In the genomic region with DNA sequence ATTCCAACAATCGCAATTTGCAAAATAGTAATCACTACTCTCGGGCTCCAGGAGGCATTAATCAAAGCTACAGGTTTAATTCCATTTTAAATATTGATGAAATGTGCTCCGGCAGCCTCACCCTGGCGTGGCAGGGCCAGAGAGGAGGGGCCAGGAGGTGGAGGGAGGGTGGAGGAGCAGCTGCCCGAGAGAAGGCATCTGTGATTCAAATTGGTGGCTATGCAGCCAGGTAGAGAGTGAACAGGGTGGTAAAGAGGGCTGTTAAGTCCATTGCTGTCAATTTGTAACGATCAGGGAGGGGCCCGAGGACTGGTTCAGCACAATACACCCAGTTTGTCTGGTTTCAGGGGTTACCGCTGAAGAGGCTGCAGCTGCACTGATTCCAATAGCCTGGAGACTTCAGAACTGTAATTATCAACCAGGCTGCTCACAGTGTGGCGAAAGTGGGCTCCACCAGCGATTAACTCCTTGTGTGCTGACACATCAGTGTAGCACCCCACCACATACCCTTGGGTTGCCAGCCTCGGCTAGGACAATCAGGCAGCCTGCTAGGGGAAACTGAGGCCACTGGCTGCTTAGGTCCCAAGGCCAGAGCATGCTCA, we compare ENCODE assay signal across 14 mouse cellular contexts. TPM values are rescaled to one million over a fixed set of nuclear protein-coding genes. Genes with fewer than 3 reads are reported as not detected.
A peak's percentile ranks its signal among the peaks of the same experiment; 100 is the strongest.
DNase-seq lines count a peak whose midpoint lies in the region; ATAC-seq and TF ChIP-seq lines count a peak whose summit lies in the region.
"Had no signal": no experiment of that assay in that cellular context is flagged by ENCODE, and none has a peak within 500 bp of the region (broad histone marks: within the 10 kb centered on the region; RNA-seq: fewer than 3 reads in every experiment).

No protein-coding gene starts in this region.

- intact Hi-C loops in left cerebral cortex, postnatal 14 days (cut with DNase I) = no loop called here

- no peak for DNase-seq in forebrain, embryonic 11.5 days (ENCODE audit: low spot score)
- DNase-seq in forebrain, embryonic 10.5 days (ENCODE audit: extremely low spot score, low spot score) = no peak
- peak; percentile 76 for DNase-seq in brain, embryonic 14.5 days (ENCODE audit: low read depth)
- DNase-seq in adrenal gland, postnatal 36 days = no peak
- DNase-seq in urinary bladder, postnatal 10 days (ENCODE audit: low spot score) = no peak
- DNase-seq in left cerebral cortex, postnatal 14 days (ENCODE audit: low spot score in 2 of 2) = no peak
- DNase-seq: adrenal gland, adult 8-10 months; cerebellum, adult 2 months; gastrocnemius, postnatal 25 days; heart, postnatal 14 days; kidney, postnatal 36 days; lung, postnatal 14 days had no signal

- H3K36me3 ChIP-seq in forebrain, embryonic 11.5 days (ENCODE audit: control insufficient read depth, insufficient read depth, low read length) = no peaks in the 10 kb centered on the region
- H3K36me3 ChIP-seq in forebrain, embryonic 10.5 days (replicated peaks) = no peaks in the 10 kb centered on the region
- H3K36me3 ChIP-seq in hindbrain, embryonic 13.5 days = no peaks in the 10 kb centered on the region
- no peaks in the 10 kb centered on the region for H3K36me3 ChIP-seq in midbrain, embryonic 15.5 days (replicated peaks)

- no peaks in the 10 kb centered on the region for H3K27me3 ChIP-seq in forebrain, embryonic 11.5 days (ENCODE audit: control insufficient read depth, insufficient read depth, low read length)
- H3K27me3 ChIP-seq in forebrain, embryonic 10.5 days (ENCODE audit: poor library complexity, severe bottlenecking) = peaks cover 21% of the 10 kb centered on the region
- H3K27me3 ChIP-seq in hindbrain, embryonic 13.5 days = 0 out of 2 replicates have a peak, but pooled peaks cover 8% of the 10 kb centered on the region
- no peaks in the 10 kb centered on the region for H3K27me3 ChIP-seq in midbrain, embryonic 15.5 days (replicated peaks)

- H3K9me3 ChIP-seq in forebrain, embryonic 11.5 days (ENCODE audit: control insufficient read depth, low read length) = no peaks in the 10 kb centered on the region
- no peaks in the 10 kb centered on the region for H3K9me3 ChIP-seq in forebrain, embryonic 10.5 days
- no peaks in the 10 kb centered on the region for H3K9me3 ChIP-seq in hindbrain, embryonic 13.5 days
- no peaks in the 10 kb centered on the region for H3K9me3 ChIP-seq in midbrain, embryonic 15.5 days

- H3K27ac ChIP-seq in forebrain, embryonic 11.5 days (ENCODE audit: low read depth, low read length) = no peak overlapping the region
- no peak overlapping the region for H3K27ac ChIP-seq in forebrain, embryonic 10.5 days
- no peak overlapping the region for H3K27ac ChIP-seq in hindbrain, embryonic 13.5 days
- H3K27ac ChIP-seq in midbrain, embryonic 15.5 days = no peak overlapping the region

- no peak overlapping the region for H3K4me3 ChIP-seq in forebrain, embryonic 11.5 days (ENCODE audit: low read depth, low read length)
- no peak overlapping the region for H3K4me3 ChIP-seq in forebrain, embryonic 10.5 days
- H3K4me3 ChIP-seq in hindbrain, embryonic 13.5 days = peak overlapping the region; percentile 14
- peak overlapping the region; percentile 5 for H3K4me3 ChIP-seq in midbrain, embryonic 15.5 days

- TF ChIP-seq POLR2A in brain, embryonic 14.5 days (IDR thresholded peaks at IDR 0.05; ENCODE audit: borderline replicate concordance, extremely low read depth, insufficient read depth, insufficient read length, poor library complexity, severe bottlenecking) = no peak

- no peak overlapping the region for H3K4me2 ChIP-seq in forebrain, embryonic 11.5 days (ENCODE audit: low read depth, low read length, severe bottlenecking)
- H3K4me2 ChIP-seq in hindbrain, embryonic 13.5 days = peak overlapping the region; percentile 52
- H3K4me2 ChIP-seq in midbrain, embryonic 15.5 days = peak overlapping the region; percentile 38

- peak; percentile 73 for ATAC-seq in forebrain, embryonic 11.5 days (replicated peaks; ENCODE audit: low FRiP score)
- ATAC-seq in hindbrain, embryonic 13.5 days (ENCODE audit: low FRiP score) = peak; percentile 72
- peak; percentile 68; the same call in 1 of the 2 replicates for ATAC-seq in midbrain, embryonic 15.5 days (replicated peaks)

- no peak overlapping the region for H3K9ac ChIP-seq in forebrain, embryonic 11.5 days (ENCODE audit: low read length)
- peak overlapping the region; percentile 60 for H3K9ac ChIP-seq in hindbrain, embryonic 13.5 days
- H3K9ac ChIP-seq in midbrain, embryonic 15.5 days = peak overlapping the region; percentile 4; the same call in 1 of the 2 replicates

- no peak for TF ChIP-seq CTCF in brain, embryonic 14.5 days (IDR thresholded peaks at IDR 0.05; ENCODE audit: borderline replicate concordance, extremely low read depth, insufficient read depth, insufficient read length)

- 21% methylated on average over 11 of the region's 11 CpGs for WGBS in forebrain, embryonic 11.5 days
- WGBS in forebrain, embryonic 10.5 days = 29% methylated on average over 11 of the region's 11 CpGs
- 21% methylated on average over 11 of the region's 11 CpGs for WGBS in hindbrain, embryonic 13.5 days
- WGBS in midbrain, embryonic 15.5 days = 21% methylated on average over 11 of the region's 11 CpGs

- peaks cover 2% of the 10 kb centered on the region; the same call in 1 of the 2 replicates for H3K4me1 ChIP-seq in forebrain, embryonic 11.5 days (replicated peaks; ENCODE audit: control insufficient read depth, insufficient read depth, low read length)
- H3K4me1 ChIP-seq in forebrain, embryonic 10.5 days = peaks cover 20% of the 10 kb centered on the region
- peaks cover 12% of the 10 kb centered on the region for H3K4me1 ChIP-seq in hindbrain, embryonic 13.5 days (replicated peaks)
- peaks cover 9% of the 10 kb centered on the region for H3K4me1 ChIP-seq in midbrain, embryonic 15.5 days

RNA-seq across cellular contexts. Expression of a gene that starts 27.9 kb away (rescaled TPM):
- polyA plus RNA-seq in forebrain, embryonic 11.5 days (2014; fragmentation: Nextera tagmentation; extraction: Ambion mirVana) = 10.6 and 19.0 TPM in 2 replicates
- 2.2 and 2.8 TPM in 2 replicates for polyA plus RNA-seq in forebrain, embryonic 10.5 days (2016; fragmentation: Nextera tagmentation; extraction: Ambion mirVana)
- polyA plus RNA-seq in brain, embryonic 14.5 days (2012; rRNA removed) = 16.9 and 28.7 TPM in 2 replicates
- polyA plus RNA-seq in hindbrain, embryonic 13.5 days (2015; fragmentation: Nextera tagmentation; extraction: Ambion mirVana) = 0.73 and 0.78 TPM in 2 replicates
- polyA plus RNA-seq in midbrain, embryonic 15.5 days (2015; fragmentation: Nextera tagmentation; extraction: Ambion mirVana) = 4.5 and 5.2 TPM in 2 replicates
- total RNA-seq in adrenal gland, postnatal 36 days (2021) = 1 to 10 TPM; 1.6 to 1.8 TPM
- total RNA-seq in left cerebral cortex, postnatal 14 days (2021) = 10 to 100 TPM; 20.7 to 21.9 TPM

RNA-seq across cellular contexts. Expression of a gene that starts 28.0 kb away (rescaled TPM):
- polyA plus RNA-seq in forebrain, embryonic 11.5 days (2014; fragmentation: Nextera tagmentation; extraction: Ambion mirVana) = 0.47 and 0.68 TPM in 2 replicates
- polyA plus RNA-seq in forebrain, embryonic 10.5 days (2016; fragmentation: Nextera tagmentation; extraction: Ambion mirVana) = 0.56 TPM in 1 of 2 replicates, not detected in the other
- 0.93 and 2.3 TPM in 2 replicates for polyA plus RNA-seq in brain, embryonic 14.5 days (2012; rRNA removed)
- 1.9 and 5.7 TPM in 2 replicates for polyA plus RNA-seq in hindbrain, embryonic 13.5 days (2015; fragmentation: Nextera tagmentation; extraction: Ambion mirVana)
- 2.0 and 3.7 TPM in 2 replicates for polyA plus RNA-seq in midbrain, embryonic 15.5 days (2015; fragmentation: Nextera tagmentation; extraction: Ambion mirVana)
- 1 to 10 TPM in 1 of 2 experiments, under 1 TPM in 1; 0.56 to 1.1 TPM for total RNA-seq in adrenal gland, postnatal 36 days (2021)
- 1 to 10 TPM; 1.3 to 1.8 TPM for total RNA-seq in left cerebral cortex, postnatal 14 days (2021)
- total RNA-seq: gastrocnemius, postnatal 25 days; heart, postnatal 14 days had no signal

RNA-seq across cellular contexts. Expression of a gene that starts 28.1 kb away (rescaled TPM):
- 177 and 184 TPM in 2 replicates for polyA plus RNA-seq in forebrain, embryonic 11.5 days (2014; fragmentation: Nextera tagmentation; extraction: Ambion mirVana)
- 189 and 195 TPM in 2 replicates for polyA plus RNA-seq in forebrain, embryonic 10.5 days (2016; fragmentation: Nextera tagmentation; extraction: Ambion mirVana)
- polyA plus RNA-seq in brain, embryonic 14.5 days (2012; rRNA removed) = 123 and 135 TPM in 2 replicates
- polyA plus RNA-seq in hindbrain, embryonic 13.5 days (2015; fragmentation: Nextera tagmentation; extraction: Ambion mirVana) = 261 and 262 TPM in 2 replicates
- polyA plus RNA-seq in midbrain, embryonic 15.5 days (2015; fragmentation: Nextera tagmentation; extraction: Ambion mirVana) = 290 and 315 TPM in 2 replicates
- 100 to 1,000 TPM; 205 to 220 TPM for total RNA-seq in adrenal gland, postnatal 36 days (2021)
- total RNA-seq in left cerebral cortex, postnatal 14 days (2021) = 100 to 1,000 TPM; 186 to 200 TPM

RNA-seq across cellular contexts. Expression of a gene that starts 58.9 kb away (rescaled TPM):
- polyA plus RNA-seq in forebrain, embryonic 11.5 days (2014; fragmentation: Nextera tagmentation; extraction: Ambion mirVana) = 23.2 and 28.2 TPM in 2 replicates
- polyA plus RNA-seq in forebrain, embryonic 10.5 days (2016; fragmentation: Nextera tagmentation; extraction: Ambion mirVana) = 24.2 and 28.7 TPM in 2 replicates
- polyA plus RNA-seq in brain, embryonic 14.5 days (2012; rRNA removed) = 23.7 and 33.5 TPM in 2 replicates
- polyA plus RNA-seq in hindbrain, embryonic 13.5 days (2015; fragmentation: Nextera tagmentation; extraction: Ambion mirVana) = 23.8 and 27.2 TPM in 2 replicates
- 23.1 and 24.1 TPM in 2 replicates for polyA plus RNA-seq in midbrain, embryonic 15.5 days (2015; fragmentation: Nextera tagmentation; extraction: Ambion mirVana)
- total RNA-seq in adrenal gland, postnatal 36 days (2021) = 10 to 100 TPM; 24.3 to 28.4 TPM
- total RNA-seq in left cerebral cortex, postnatal 14 days (2021) = 10 to 100 TPM; 14.2 to 16.1 TPM

RNA-seq across cellular contexts. Expression of a gene that starts 59.3 kb away (rescaled TPM):
- polyA plus RNA-seq in forebrain, embryonic 11.5 days (2014; fragmentation: Nextera tagmentation; extraction: Ambion mirVana) = 98.2 and 100 TPM in 2 replicates
- 71.8 and 72.1 TPM in 2 replicates for polyA plus RNA-seq in forebrain, embryonic 10.5 days (2016; fragmentation: Nextera tagmentation; extraction: Ambion mirVana)
- polyA plus RNA-seq in brain, embryonic 14.5 days (2012; rRNA removed) = 73.3 and 86.3 TPM in 2 replicates
- 142 and 148 TPM in 2 replicates for polyA plus RNA-seq in hindbrain, embryonic 13.5 days (2015; fragmentation: Nextera tagmentation; extraction: Ambion mirVana)
- 146 and 147 TPM in 2 replicates for polyA plus RNA-seq in midbrain, embryonic 15.5 days (2015; fragmentation: Nextera tagmentation; extraction: Ambion mirVana)
- total RNA-seq in adrenal gland, postnatal 36 days (2021) = 10 to 100 TPM; 28.9 to 30.8 TPM
- 10 to 100 TPM; 53.2 to 55.2 TPM for total RNA-seq in left cerebral cortex, postnatal 14 days (2021)

Comparison
In these comparisons a context has a peak if more than half of its experiments do, and no peak if none do; other contexts are left out.
1. H3K4me3 ChIP-seq: peak in hindbrain, embryonic 13.5 days (single experiment) and midbrain, embryonic 15.5 days (single experiment); none in forebrain, embryonic 11.5 days (single experiment) and forebrain, embryonic 10.5 days (single experiment).
2. Peak in every context shown above with its lines, with median percentiles within 50 percentile points of each other: ATAC-seq.